Mouse (Mus musculus): ENCODE data around the gene Mcur1.

DNA sequence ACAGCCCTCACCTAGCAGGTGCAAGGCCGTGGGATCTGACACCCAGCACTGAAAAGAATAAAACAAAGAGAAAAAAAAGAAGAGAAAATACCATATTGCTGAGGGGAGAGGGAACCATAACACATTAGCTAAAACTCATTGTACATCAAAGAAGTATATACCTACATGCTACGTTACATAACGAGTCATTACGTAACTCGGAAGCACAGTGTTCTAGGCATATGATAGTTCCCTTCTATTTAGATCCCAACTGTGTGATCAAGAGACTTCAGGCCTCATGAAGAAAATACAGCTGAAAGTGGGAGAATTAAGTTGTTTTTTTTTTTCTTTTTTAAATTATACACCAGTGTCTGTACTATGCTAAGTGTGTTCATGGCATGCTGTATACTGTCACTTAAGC is 43.9 kb downstream of the Mcur1 start:
- TF ChIP-seq POLR2A (IDR thresholded peaks at IDR 0.05; ENCODE audit: insufficient read depth, low read depth, low read length) (no peak), CTCF (IDR thresholded peaks at IDR 0.05) (no peak)

Data from heart, adult 2 months (tissue).